Mouse (Mus musculus): ENCODE results near the gene Atp11a. TPM values are rescaled to one million over a fixed set of nuclear protein-coding genes. Genes with fewer than 3 reads are reported as not detected.

Atp11a gene
- polyA plus RNA-seq (2014; fragmentation: Illumina TruSeq; extraction: RNeasy Lipid Tissue Mini Kit (QIAGEN cat#74804); ENCODE audit: low replicate concordance) = 3.2 TPM

GRCm38 (mm10) chr8:12756391-12757157 is at the start of gene Atp11a:
Gene Atp11a (plus strand): TSS chr8:12757014.

DNA sequence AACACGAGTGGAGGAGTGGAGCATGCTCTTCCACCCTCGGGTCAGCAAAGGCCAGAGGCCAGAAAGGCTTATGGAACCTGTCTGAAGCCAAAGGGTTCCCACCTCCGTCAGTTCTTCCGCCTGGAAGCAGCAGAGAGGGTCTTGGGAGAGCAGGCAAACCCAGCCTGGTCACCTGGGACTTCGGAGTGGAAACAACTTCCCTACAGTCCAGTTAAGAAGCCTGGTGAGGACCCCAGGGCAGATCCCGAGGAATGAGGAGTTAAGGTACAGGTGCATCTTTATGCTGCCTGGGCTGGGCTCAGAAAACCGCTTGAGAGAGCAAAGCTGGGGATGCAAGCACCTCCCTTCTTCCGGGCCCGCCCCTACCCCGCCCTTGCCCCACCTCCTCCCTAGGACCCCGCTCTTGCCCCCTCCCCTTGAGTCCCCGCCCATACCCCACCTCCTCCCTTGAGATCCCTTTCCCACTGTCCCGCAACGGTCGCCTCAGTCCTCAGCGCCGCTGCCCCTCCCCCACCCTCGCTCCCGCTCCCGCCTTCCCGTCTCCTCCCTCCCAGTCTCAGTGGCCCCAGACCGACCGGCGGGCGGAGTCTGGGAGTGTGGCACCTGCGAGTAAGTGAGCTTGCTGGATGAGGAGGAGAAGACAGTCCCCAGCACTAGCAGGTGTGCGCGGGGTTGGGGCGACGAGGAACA is 116.7 kb downstream of the Atp11a start, which contains the start of gene Mcf2l:
Gene Mcf2l (plus strand): TSS at position 450 of the 690 bp plus-strand sequence.

Other genes starting within 250 kb of the Atp11a start
- gene Spaca7, start 184.0 kb upstream of the Atp11a start, polyA plus RNA-seq (2014; fragmentation: Illumina TruSeq; extraction: RNeasy Lipid Tissue Mini Kit (QIAGEN cat#74804); ENCODE audit: low replicate concordance) = not detected
- 28.7 TPM for gene Tubgcp3, start 84.8 kb upstream of the Atp11a start, polyA plus RNA-seq (2014; fragmentation: Illumina TruSeq; extraction: RNeasy Lipid Tissue Mini Kit (QIAGEN cat#74804); ENCODE audit: low replicate concordance)
- 6.4 TPM for gene Mcf2l, start 116.8 kb downstream of the Atp11a start, polyA plus RNA-seq (2014; fragmentation: Illumina TruSeq; extraction: RNeasy Lipid Tissue Mini Kit (QIAGEN cat#74804); ENCODE audit: low replicate concordance)

All from small intestine, adult 10 weeks (tissue).